Mouse (Mus musculus): ENCODE measurements around the gene Sgta. TPM values are rescaled to one million over a fixed set of nuclear protein-coding genes. Genes with fewer than 3 reads are reported as not detected.
"Not testable (repeated sequence)": the region's sequence is repeated elsewhere in the genome, so short reads cannot be mapped to it uniquely, and the experiment has no call there.

Sgta gene
- polyA plus RNA-seq, 2 experiments = 38.4 to 43.8 TPM

GRCm38 (mm10) chr10:81073464-81073863 lies 13.5 kb upstream of the Sgta start:
- Histone ChIP-seq H3K27ac (no peak overlapping the region), H3K4me1 (replicated peaks; ENCODE audit: control insufficient read depth in 2 of 2, insufficient read depth in 2 of 2, low read length in 1 of 2) (peaks cover 8 to 9% of the 10 kb centered on the region in 2 experiments; a peak in 3 of 4 replicates), H3K4me2 (ENCODE audit: low read depth) (no peak overlapping the region), H3K27me3 (ENCODE audit: control insufficient read depth, insufficient read depth, low read length) (no peaks in the 10 kb centered on the region), H3K36me3 (replicated peaks; ENCODE audit: control insufficient read depth, insufficient read depth, low read depth) (no peaks in the 10 kb centered on the region; the same call in none of the 2 replicates), H3K9me3 (ENCODE audit: control insufficient read depth, low read length) (no peaks in the 10 kb centered on the region), H3K9ac (replicated peaks) (no peak overlapping the region), H3K4me3 (ENCODE audit: insufficient read depth in 1 of 2, low read depth in 2 of 2, low read length in 2 of 2) (no peak overlapping the region)
- TF ChIP-seq CTCF (IDR thresholded peaks at IDR 0.05; ENCODE audit: low read depth) = peak; percentile 90
- no peak for TF ChIP-seq EP300 (IDR thresholded peaks at IDR 0.05; ENCODE audit: low read depth)
- ATAC-seq (ENCODE audit: insufficient read depth) (no peak), DNase-seq (ENCODE audit: low read depth in 3 of 3, low spot score in 3 of 3) (no peak)
- 53% methylated on average over 7 of the region's 7 CpGs for WGBS (ENCODE audit: insufficient replicate concordance)

GRCm38 (mm10) chr10:81072290-81072689 lies 12.3 kb upstream of the Sgta start:
- H3K27ac ChIP-seq = no peak overlapping the region
- TF ChIP-seq CTCF (IDR thresholded peaks at IDR 0.05; ENCODE audit: low read depth) (no peak), EP300 (IDR thresholded peaks at IDR 0.05; ENCODE audit: low read depth) (no peak)
- H3K4me2 ChIP-seq (ENCODE audit: low read depth) = no peak overlapping the region
- no peak overlapping the region for H3K4me3 ChIP-seq (ENCODE audit: insufficient read depth in 1 of 2, low read depth in 2 of 2, low read length in 2 of 2)
- DNase-seq (ENCODE audit: low read depth in 3 of 3, low spot score in 3 of 3) (no peak), ATAC-seq (ENCODE audit: insufficient read depth) (no peak)
- no peak overlapping the region for H3K9ac ChIP-seq (replicated peaks)
- H3K27me3 ChIP-seq (ENCODE audit: control insufficient read depth, insufficient read depth, low read length) = no peaks in the 10 kb centered on the region
- no peaks in the 10 kb centered on the region; the same call in none of the 2 replicates for H3K36me3 ChIP-seq (replicated peaks; ENCODE audit: control insufficient read depth, insufficient read depth, low read depth)
- peaks cover 8 to 9% of the 10 kb centered on the region in 2 experiments; a peak in 3 of 4 replicates for H3K4me1 ChIP-seq (replicated peaks; ENCODE audit: control insufficient read depth in 2 of 2, insufficient read depth in 2 of 2, low read length in 1 of 2)
- WGBS (ENCODE audit: insufficient replicate concordance) = 83% methylated on average over 8 of the region's 8 CpGs
- no peaks in the 10 kb centered on the region for H3K9me3 ChIP-seq (ENCODE audit: control insufficient read depth, low read length)

GRCm38 (mm10) chr10:81069836-81070235 lies 9.9 kb upstream of the Sgta start, which contains the start of gene Thop1:
TSS of gene Thop1 (plus strand) at chr10:81070035.
- ATAC-seq (ENCODE audit: insufficient read depth) (peak; percentile 97), DNase-seq (ENCODE audit: low read depth in 3 of 3, low spot score in 3 of 3) (peak; percentile 98 to 99 (median 98))
- H3K27me3 ChIP-seq (ENCODE audit: control insufficient read depth, insufficient read depth, low read length) = no peaks in the 10 kb centered on the region
- 0% methylated on average over 35 of the region's 35 CpGs for WGBS (ENCODE audit: insufficient replicate concordance)
- H3K9me3 ChIP-seq (ENCODE audit: control insufficient read depth, low read length) = no peaks in the 10 kb centered on the region
- H3K4me3 ChIP-seq (ENCODE audit: insufficient read depth in 1 of 2, low read depth in 2 of 2, low read length in 2 of 2) = peak within 1 kb of the TSS; percentile 67 to 69
- no peak within 1 kb of the TSS for H3K27ac ChIP-seq
- TF ChIP-seq CTCF (IDR thresholded peaks at IDR 0.05; ENCODE audit: low read depth) = peak; percentile 15; the same call in 1 of the 2 replicates
- TF ChIP-seq EP300 (IDR thresholded peaks at IDR 0.05; ENCODE audit: low read depth) = no peak
- H3K36me3 ChIP-seq (replicated peaks; ENCODE audit: control insufficient read depth, insufficient read depth, low read depth) = no peaks in the 10 kb centered on the region; the same call in none of the 2 replicates
- peak within 1 kb of the TSS; percentile 64 for H3K9ac ChIP-seq (replicated peaks)
- peaks cover 8 to 9% of the 10 kb centered on the region in 2 experiments; a peak in 3 of 4 replicates for H3K4me1 ChIP-seq (replicated peaks; ENCODE audit: control insufficient read depth in 2 of 2, insufficient read depth in 2 of 2, low read length in 1 of 2)
- H3K4me2 ChIP-seq (ENCODE audit: low read depth) = peak within 1 kb of the TSS; percentile 84

GRCm38 (mm10) chr10:81068706-81069105 lies 8.7 kb upstream of the Sgta start:
- no peaks in the 10 kb centered on the region; the same call in 1 of the 2 replicates for H3K36me3 ChIP-seq (replicated peaks; ENCODE audit: control insufficient read depth, insufficient read depth, low read depth)

GRCm38 (mm10) chr10:81064519-81064918 lies 4.5 kb upstream of the Sgta start:
- 73% methylated on average over 8 of the region's 8 CpGs for WGBS (ENCODE audit: insufficient replicate concordance)
- not testable (repeated sequence) for H3K27ac ChIP-seq; ATAC-seq (ENCODE audit: insufficient read depth); DNase-seq (ENCODE audit: low read depth in 3 of 3, low spot score in 3 of 3); H3K4me1 ChIP-seq (replicated peaks; ENCODE audit: control insufficient read depth in 2 of 2, insufficient read depth in 2 of 2, low read length in 1 of 2); H3K4me2 ChIP-seq (ENCODE audit: low read depth); H3K27me3 ChIP-seq (ENCODE audit: control insufficient read depth, insufficient read depth, low read length); H3K9ac ChIP-seq (replicated peaks); H3K4me3 ChIP-seq (ENCODE audit: insufficient read depth in 1 of 2, low read depth in 2 of 2, low read length in 2 of 2); H3K9me3 ChIP-seq (ENCODE audit: control insufficient read depth, low read length); H3K36me3 ChIP-seq (replicated peaks; ENCODE audit: control insufficient read depth, insufficient read depth, low read depth)

More at GRCm38 (mm10) chr10:81068706-81069105, 8.7 kb upstream of the Sgta start:
- TF ChIP-seq CTCF (IDR thresholded peaks at IDR 0.05; ENCODE audit: low read depth) (no peak), EP300 (IDR thresholded peaks at IDR 0.05; ENCODE audit: low read depth) (no peak)
- H3K4me2 ChIP-seq (ENCODE audit: low read depth) = no peak overlapping the region
- no peak overlapping the region for H3K4me3 ChIP-seq (ENCODE audit: insufficient read depth in 1 of 2, low read depth in 2 of 2, low read length in 2 of 2)
- H3K27ac ChIP-seq = no peak overlapping the region
- no peak overlapping the region for H3K9ac ChIP-seq (replicated peaks)
- peaks cover 8 to 9% of the 10 kb centered on the region in 2 experiments; a peak in 3 of 4 replicates for H3K4me1 ChIP-seq (replicated peaks; ENCODE audit: control insufficient read depth in 2 of 2, insufficient read depth in 2 of 2, low read length in 1 of 2)
- H3K27me3 ChIP-seq (ENCODE audit: control insufficient read depth, insufficient read depth, low read length) = no peaks in the 10 kb centered on the region
- DNase-seq (ENCODE audit: low read depth in 3 of 3, low spot score in 3 of 3) = no peak
- no peaks in the 10 kb centered on the region for H3K9me3 ChIP-seq (ENCODE audit: control insufficient read depth, low read length)
- no peak for ATAC-seq (ENCODE audit: insufficient read depth)
- WGBS (ENCODE audit: insufficient replicate concordance) = 59% methylated on average over 5 of the region's 5 CpGs
